Comparison of ENCODE assay signal across 8 mouse cellular contexts in genomic region chr8:122775285-122776155, GRCm38 (mm10). TPM values are rescaled to one million over a fixed set of nuclear protein-coding genes. Genes with fewer than 3 reads are reported as not detected.
DNase-seq lines count a peak whose midpoint lies in the region; ATAC-seq lines count a peak whose summit lies in the region.

Gene Acsf3, plus strand, starts transcription at chr8:122775486.

- H3K4me1 ChIP-seq in intestine, embryonic 14.5 days (replicated peaks; ENCODE audit: control insufficient read depth, insufficient read depth, low read length): 0 out of 2 replicates have a peak, but pooled peaks cover 6% of the 10 kb centered on the region
- peaks cover 4% of the 10 kb centered on the region for H3K4me1 ChIP-seq in midbrain, embryonic 11.5 days (ENCODE audit: control insufficient read depth, insufficient read depth, low read length)

- H3K4me2 ChIP-seq in intestine, embryonic 14.5 days (ENCODE audit: low read length): peak within 1 kb of the TSS; percentile 55
- H3K4me2 ChIP-seq in midbrain, embryonic 11.5 days: peak within 1 kb of the TSS; percentile 87

- peak within 1 kb of the TSS; percentile 80 for H3K9ac ChIP-seq in intestine, embryonic 14.5 days (ENCODE audit: low read length)
- peak within 1 kb of the TSS; percentile 78 for H3K9ac ChIP-seq in midbrain, embryonic 11.5 days (ENCODE audit: low read length)

- peak; percentile 75 for ATAC-seq in intestine, embryonic 14.5 days (replicated peaks; ENCODE audit: low FRiP score, low TSS enrichment, low read depth)
- peak; percentile 78 for ATAC-seq in midbrain, embryonic 11.5 days (ENCODE audit: low FRiP score)

- H3K9me3 ChIP-seq in intestine, embryonic 14.5 days (ENCODE audit: control insufficient read depth, low read length): no peaks in the 10 kb centered on the region
- H3K9me3 ChIP-seq in midbrain, embryonic 11.5 days (ENCODE audit: control insufficient read depth, low read length): no peaks in the 10 kb centered on the region

- 1% methylated on average over 50 of the region's 50 CpGs for whole genome bisulfite sequencing in intestine, embryonic 14.5 days
- WGBS in midbrain, embryonic 11.5 days: 1% methylated on average over 50 of the region's 50 CpGs

- H3K27ac ChIP-seq in intestine, embryonic 14.5 days (ENCODE audit: low read depth): no peak within 1 kb of the TSS
- no peak within 1 kb of the TSS for H3K27ac ChIP-seq in midbrain, embryonic 11.5 days (ENCODE audit: low read depth, low read length)

- H3K4me3 ChIP-seq in intestine, embryonic 14.5 days (ENCODE audit: low read depth, low read length): peak within 1 kb of the TSS; percentile 80
- peak within 1 kb of the TSS; percentile 73 for H3K4me3 ChIP-seq in midbrain, embryonic 11.5 days (ENCODE audit: low read depth, low read length)

- no peaks in the 10 kb centered on the region for H3K27me3 ChIP-seq in intestine, embryonic 14.5 days (replicated peaks; ENCODE audit: control insufficient read depth, insufficient read depth, low read length)
- no peaks in the 10 kb centered on the region for H3K27me3 ChIP-seq in midbrain, embryonic 11.5 days (ENCODE audit: control insufficient read depth, insufficient read depth, low read length)

- intact Hi-C loops in gastrocnemius, postnatal 36 days (cut with DNase I): no loop called here
- intact Hi-C loops in left cerebral cortex, postnatal 36 days (cut with DNase I): loop anchor here (5.0 kb wide), 1 partner anchor 98 kb away; no protein-coding TSS in a partner anchor

- peaks cover 7% of the 10 kb centered on the region for H3K36me3 ChIP-seq in intestine, embryonic 14.5 days (ENCODE audit: control insufficient read depth, insufficient read depth, low read length)
- no peaks in the 10 kb centered on the region for H3K36me3 ChIP-seq in midbrain, embryonic 11.5 days (ENCODE audit: control insufficient read depth, insufficient read depth, low read length)

- DNase-seq in ovary, postnatal 10 days (ENCODE audit: low spot score): peak; percentile 56
- DNase-seq in ovary, adult 18-20 months (ENCODE audit: low spot score): no peak
- DNase-seq in embryo, embryonic 11.5 days (ENCODE audit: low read depth, low spot score): peak; percentile 54
- DNase-seq in gastrocnemius, postnatal 36 days: peak; percentile 39 to 68
- peak; percentile 95 for DNase-seq in intestine, embryonic 14.5 days (ENCODE audit: low spot score)
- DNase-seq in left cerebral cortex, postnatal 36 days (ENCODE audit: low spot score in 2 of 2): peak; percentile 65 to 72
- DNase-seq in midbrain, embryonic 11.5 days (ENCODE audit: low spot score, missing footprints): peak; percentile 98
- peak; percentile 36 to 57 for DNase-seq in spleen, adult 18-20 months

RNA-seq across cellular contexts. Expression of gene Acsf3, which starts in this region (rescaled TPM):
- 10 to 100 TPM; 12.5 to 14.2 TPM for total RNA-seq in gastrocnemius, postnatal 36 days (2021)
- 19.0 and 21.6 TPM in 2 replicates for polyA plus RNA-seq in intestine, embryonic 14.5 days (2014; fragmentation: Nextera tagmentation; extraction: Ambion mirVana)
- 10 to 100 TPM; 20.5 to 23.9 TPM for total RNA-seq in left cerebral cortex, postnatal 36 days (2021)
- 13.9 and 14.9 TPM in 2 replicates for polyA plus RNA-seq in midbrain, embryonic 11.5 days (2014; fragmentation: Nextera tagmentation; extraction: Ambion mirVana)
